Mouse (Mus musculus) layer of hippocampus, postnatal 14 days (tissue): ENCODE measurements around the gene Fez1. TPM values are rescaled to one million over a fixed set of nuclear protein-coding genes. Genes with fewer than 3 reads are reported as not detected.

Source experiments
- DNase-seq, 2 experiments: peaks; one replicate each; pipeline ENCODE4 v3.0.0; 2021 to 2022; ENCODE audit warnings: low spot score in 2 of 2, mixed read lengths in 1 of 2
- long read RNA-seq, 2 experiments: library from polyadenylated mRNA; stranded (forward); transcript quantifications; one replicate each; pipeline ENCODE4 v2.0.0; 2021
- total RNA-seq, 2 experiments: library from RNA; stranded (reverse); gene quantifications; 2 replicates each; pipeline ENCODE4 v1.2.3; 2021

Gene Fez1
- 100 to 1,000 TPM; 304 to 313 TPM for total RNA-seq
- long read RNA-seq, experiment 1, transcript Fez1-201 (10 exons, 1,794 nt): major isoform, 523 of 608 reads
- long read RNA-seq, experiment 1, transcript Fez1-208 (9 exons, 1,285 nt): minor isoform, 9 of 608 reads
- long read RNA-seq, experiment 1, partial matches to known transcripts: 10 of 608 reads
- long read RNA-seq, experiment 1, other reads (novel, unspliced or antisense): 66 of 608 reads
- long read RNA-seq, experiment 2, transcript Fez1-208 (9 exons, 1,285 nt): minor isoform, 5 of 847 reads
- long read RNA-seq, experiment 2, transcript Fez1-201 (10 exons, 1,794 nt): major isoform, 740 of 847 reads
- long read RNA-seq, experiment 2, partial matches to known transcripts: 17 of 847 reads
- long read RNA-seq, experiment 2, other reads (novel, unspliced or antisense): 84 of 847 reads

DNA sequence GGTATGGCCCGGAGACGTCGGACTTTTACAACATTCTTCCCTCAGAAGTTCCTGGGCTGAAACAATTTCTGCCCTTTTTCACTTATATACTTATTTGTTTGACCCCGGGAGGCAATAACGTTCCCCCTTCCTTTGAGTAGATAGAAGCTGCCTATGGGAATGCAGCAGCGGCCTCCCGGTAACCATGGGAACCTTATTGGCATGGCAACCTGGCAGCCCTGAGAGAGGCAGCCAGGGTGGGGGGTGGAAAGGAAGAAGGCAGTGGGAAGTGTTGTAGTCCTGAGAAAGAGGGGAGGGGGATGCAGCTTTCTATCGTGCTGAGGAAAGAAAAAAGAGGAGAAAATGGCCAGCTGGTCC is at the start of gene Fez1:
TSS of gene Fez1 (plus strand) at position 221 of the 357 bp plus-strand sequence.
- peak; percentile 87 to 95 for DNase-seq

GRCm38 (mm10) chr9:36783921-36784320 is 37.7 kb upstream of the Fez1 start:
- DNase-seq: no peak

DNA sequence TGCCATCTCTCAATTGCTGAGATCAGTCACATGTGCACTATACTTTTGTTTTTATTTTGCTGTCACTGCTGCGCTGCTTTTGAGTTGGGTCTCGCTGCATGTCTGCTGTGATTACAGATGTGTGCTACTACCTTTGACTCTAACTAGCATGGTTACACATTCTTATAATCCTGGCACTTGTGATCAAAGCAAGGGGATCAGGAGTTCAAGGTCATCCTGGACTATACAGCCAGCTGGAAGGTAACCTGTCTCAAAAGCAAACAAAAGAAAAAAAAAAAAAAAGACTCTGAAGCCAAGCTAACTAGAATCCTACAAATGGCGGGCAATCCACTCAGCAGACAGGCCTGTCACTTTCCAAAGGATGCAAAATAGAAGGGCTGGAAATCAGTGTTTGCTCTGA is 29.5 kb upstream of the Fez1 start:
- DNase-seq: no peak

DNA sequence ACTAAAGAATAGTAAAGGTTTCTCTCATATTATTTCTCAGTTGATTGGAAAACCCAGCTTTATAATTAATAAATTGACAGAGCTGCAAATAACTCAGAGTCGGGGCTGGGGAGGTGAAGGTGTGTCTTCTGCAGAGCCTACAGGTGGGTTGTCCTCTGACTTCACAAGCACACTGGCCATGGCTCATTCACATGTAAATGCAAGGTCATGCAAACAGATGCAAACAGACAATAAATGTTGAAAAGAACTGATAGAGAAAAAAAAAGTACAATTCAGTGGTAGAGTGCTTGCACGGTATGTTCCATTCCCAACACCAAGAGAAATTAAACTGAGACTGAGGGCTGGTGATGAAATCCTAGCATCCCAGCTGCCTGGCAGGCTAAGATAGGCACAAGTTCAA is 27.2 kb upstream of the Fez1 start:
- DNase-seq: no peak

- DNase-seq: no peak
These were observed 26.1 kb upstream of the Fez1 start for GRCm38 (mm10) chr9:36795556-36795955.

DNA sequence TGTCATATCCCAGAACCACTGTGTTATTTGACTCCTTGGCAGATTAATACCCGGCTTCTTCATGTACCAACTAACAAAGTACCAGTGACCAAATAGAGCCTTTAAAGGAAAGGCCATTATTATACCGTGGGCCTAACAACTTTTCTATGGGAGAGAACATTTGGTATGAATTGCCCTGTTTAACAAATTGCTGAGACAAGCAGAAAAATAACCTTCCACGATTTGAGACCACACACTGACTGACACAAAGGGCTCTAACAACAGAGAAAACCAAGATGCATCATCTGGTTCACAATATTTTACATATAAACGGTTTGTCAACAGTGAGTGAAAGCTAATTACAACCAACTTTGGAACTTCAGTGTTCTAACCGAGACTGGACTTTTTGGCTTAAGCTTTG is 25.4 kb upstream of the Fez1 start:
- no peak for DNase-seq

GRCm38 (mm10) chr9:36796781-36797555 is 24.7 kb upstream of the Fez1 start, which contains the start of gene Ei24:
Ei24 (minus strand) TSS chr9:36797393.
- DNase-seq: peak; percentile 88 to 93

- no peak for DNase-seq
These were observed 19.7 kb upstream of the Fez1 start for GRCm38 (mm10) chr9:36801961-36802360.

DNA sequence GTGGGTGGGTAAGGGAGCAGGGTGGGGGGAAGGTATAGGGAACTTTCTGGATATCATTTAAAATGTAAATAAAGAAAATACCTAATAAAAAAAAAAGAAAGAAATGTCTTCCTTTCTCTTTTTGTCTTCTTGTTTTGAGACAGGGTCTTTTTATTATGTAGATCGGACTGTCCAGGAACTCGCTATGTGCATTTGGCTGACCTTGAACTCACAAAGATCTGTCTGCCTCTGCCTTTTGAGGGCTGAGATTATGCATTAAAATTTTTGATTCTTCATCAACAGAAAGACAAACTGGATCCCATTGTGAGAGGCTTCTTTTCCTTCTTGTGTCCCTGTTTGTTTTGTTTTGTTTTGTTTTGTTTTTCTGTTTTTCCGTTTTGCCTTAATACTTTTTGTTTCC is 18.7 kb upstream of the Fez1 start:
- no peak for DNase-seq

DNA sequence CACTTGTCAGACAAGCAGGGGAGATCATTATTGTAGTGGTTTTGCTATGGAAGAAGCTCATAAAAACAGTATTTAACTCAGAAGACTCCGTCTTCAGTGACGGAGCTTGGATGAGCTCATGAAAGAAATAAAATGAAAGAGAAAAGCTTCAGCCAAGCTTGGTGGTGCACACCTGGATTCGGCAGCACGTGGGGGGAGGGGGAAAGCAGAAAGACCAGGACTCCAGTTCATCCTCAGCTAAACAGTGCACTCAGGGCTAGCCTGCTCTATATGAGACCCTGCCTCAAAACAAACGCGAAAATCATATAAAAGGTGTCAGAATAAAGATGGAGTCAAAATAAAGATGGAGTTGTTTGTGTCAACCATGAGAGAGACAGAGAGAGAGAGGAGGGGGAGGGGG is 18.3 kb upstream of the Fez1 start:
- DNase-seq: no peak

DNA sequence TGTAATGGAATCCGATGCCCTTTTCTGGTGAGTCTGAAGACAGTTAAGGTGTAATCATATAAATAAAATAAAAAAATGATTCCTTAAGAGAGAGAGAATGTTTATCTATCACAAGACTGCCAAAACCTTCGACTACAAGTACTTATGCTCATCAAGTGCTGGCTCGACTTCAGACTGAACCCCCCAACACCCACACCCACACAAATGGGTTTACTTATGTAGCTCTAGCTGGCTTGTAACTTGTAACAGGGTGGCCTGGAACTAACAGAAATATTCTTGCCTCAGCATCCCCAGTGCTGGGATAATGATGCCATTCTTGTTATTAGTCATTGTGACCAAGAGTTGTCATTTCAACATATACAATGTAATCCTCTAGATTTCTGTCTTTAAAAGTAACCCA is 17.7 kb upstream of the Fez1 start:
- no peak for DNase-seq

DNA sequence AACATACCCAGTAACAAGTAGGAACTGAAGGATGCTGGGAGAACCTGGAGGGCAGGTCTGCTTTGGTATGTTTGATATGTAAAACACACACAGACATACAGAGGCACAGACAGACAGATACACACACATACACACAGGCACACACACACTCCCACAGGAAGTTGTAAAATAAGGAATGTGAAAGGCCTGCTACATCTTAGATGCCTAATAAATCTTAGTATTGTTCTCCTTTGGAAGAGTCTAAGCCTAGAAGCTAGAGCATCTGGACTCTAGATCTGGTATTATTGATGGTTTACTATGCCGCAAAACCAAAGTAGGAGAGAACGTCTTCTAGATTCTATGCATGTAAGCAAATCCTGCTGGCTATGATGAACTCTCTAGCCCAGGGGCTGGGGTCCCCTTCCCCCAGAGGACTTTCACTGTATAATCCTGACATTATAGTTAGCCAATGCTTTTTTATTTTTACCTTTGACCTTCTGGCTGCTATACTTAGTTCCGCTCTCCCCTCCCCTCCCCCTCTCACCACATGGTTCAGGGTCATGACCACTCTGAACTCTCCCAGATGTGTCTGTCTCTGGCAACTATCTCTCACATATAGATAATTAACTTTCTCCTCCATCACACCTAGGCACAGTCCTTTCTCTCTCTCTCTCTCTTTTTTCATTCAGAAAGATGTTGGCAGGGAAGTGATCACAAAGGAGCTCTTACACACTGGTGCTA is 16.2 kb upstream of the Fez1 start:
- no peak for DNase-seq

- DNase-seq: peak in 1 of 2 experiments; percentile 77
These were observed 13.4 kb upstream of the Fez1 start for GRCm38 (mm10) chr9:36808126-36808785.

DNA sequence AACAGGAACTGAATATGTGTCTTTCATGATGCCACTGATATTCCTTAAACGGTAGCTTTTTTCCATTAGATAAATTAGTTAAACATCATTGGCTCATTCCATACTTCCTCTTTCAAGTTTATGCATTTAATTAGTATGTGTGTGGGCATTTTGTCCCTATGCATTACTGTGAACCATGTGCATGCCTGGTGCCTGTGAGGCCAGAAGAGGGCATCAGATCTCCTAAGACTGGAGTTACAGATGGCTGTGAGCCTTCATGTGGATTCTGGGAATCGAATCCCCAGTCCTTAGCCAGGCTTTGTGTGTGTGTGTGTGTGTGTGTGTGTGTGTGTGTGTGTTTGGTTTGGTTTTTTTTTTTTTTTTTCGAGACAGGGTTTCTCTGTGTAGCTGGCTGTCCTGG is 7.2 kb upstream of the Fez1 start:
- DNase-seq: no peak

DNA sequence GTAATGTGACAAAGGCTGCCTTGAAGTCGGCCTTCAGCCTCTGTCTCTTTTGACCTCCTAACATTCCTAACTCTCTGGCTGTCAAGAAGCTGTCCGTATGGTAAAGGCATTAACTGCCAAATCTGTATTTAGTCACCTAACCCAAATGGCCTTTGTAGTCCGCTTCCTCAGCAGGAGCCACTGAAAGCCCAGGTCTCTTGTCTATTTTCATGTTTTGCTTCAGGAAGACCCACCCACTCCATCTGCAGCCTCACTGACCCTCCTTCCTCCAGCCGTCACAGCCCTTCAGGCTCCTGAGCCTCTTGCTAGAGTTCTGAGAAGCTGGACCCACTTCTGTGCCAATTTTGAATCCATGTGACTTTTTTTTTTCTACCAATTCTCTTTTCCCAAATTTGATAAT is 2.8 kb upstream of the Fez1 start:
- DNase-seq: no peak

GRCm38 (mm10) chr9:36820969-36821643 is 558 bp upstream of the Fez1 start:
- DNase-seq: no peak

GRCm38 (mm10) chr9:36822024-36822423 is 360 bp downstream of the Fez1 start:
- no peak for DNase-seq

DNA sequence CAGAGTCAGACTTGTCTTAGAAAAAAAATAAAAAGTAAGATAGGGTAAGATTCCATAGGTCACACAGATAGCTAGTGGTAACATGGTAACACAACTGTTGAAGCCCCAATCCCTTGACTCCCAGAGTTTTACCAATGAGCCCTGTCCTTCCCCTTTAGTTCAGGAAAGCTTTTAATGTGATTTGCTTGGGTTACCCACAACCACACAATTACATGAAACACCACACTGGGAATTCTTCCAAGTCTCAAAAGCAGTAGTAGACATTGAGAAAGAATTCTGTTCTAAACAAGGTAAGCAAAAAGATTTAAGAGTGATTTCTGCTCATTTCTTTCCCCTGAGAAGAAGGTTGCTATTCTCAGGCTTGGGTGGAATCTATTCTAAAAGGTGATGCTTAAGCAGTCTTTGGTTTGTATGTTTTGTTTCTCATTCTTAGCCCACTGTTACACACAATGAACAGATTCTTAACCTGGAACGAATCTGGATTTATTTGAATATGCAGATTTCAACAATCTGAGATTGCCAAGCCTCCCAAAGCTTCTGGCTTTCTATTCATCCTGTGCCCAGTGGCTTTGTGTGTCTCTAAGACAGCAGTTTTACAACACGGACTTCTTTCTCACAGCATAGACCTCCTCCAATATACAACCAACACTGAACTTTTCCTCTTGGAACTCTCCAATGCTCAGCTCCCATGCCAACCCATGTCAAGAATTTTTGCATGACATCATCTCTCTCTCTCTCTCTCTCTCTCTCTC is 5.1 kb downstream of the Fez1 start:
- no peak for DNase-seq

DNA sequence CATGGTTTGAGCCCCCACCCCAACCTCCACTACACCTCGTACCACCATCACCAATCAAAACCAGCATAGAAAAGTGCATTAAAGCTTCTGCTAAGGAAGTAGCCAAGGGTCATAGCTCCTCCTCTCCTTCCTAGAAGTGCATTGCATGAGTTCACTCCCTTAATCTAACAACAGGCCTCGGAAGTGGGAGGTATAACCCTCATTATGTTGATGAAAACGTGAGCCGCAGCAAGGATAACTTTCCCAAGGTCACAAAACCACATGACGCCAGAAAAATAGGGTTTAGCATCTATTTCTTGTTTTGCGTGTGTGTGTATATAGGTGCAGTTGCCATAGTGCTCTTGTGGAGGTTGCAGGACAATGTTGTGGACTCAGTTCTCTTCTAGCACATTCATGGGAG is 9.7 kb downstream of the Fez1 start:
- no peak for DNase-seq

- peak; percentile 88 to 95 for DNase-seq
These were observed 10.9 kb downstream of the Fez1 start for GRCm38 (mm10) chr9:36832529-36832928.
